ENCODE assay signal across 9 mouse cellular contexts in the genomic region with DNA sequence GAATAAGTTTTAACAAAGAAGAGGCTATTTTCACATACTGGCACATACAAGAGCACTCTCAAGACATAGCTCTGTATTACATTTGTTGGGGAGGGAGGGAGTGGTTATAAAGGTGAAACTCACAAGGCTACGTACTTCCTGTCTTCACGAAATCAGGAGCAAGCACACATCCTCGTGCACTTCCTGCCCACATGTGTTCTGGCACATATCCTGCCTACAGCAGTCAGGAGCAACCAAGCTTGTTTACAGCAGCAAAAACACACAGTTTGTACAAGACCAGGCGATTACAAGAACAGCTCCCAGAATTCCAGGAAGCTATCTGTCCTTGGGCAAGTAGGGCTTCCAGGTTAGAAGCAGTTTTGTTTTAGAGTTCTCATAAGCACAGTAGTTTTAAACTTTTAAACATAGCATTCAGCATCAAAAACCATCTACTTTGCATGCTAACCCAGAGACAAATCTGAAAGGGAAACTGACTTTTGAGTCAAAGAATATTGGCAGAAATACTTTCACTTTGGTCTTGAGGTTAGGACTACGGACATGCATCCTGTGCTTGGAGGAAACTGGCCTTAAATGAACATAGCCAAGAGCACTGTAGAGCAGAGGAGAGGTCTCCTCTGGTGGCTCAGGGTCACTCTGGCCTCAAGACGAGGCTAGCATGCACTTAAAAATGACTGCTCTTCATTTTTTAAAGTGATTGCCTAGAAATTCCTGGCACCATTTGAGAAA.
A peak's percentile ranks its signal among the peaks of the same experiment; 100 is the strongest.
DNase-seq lines count a peak whose midpoint lies in the region; ATAC-seq and TF ChIP-seq lines count a peak whose summit lies in the region.
"Had no signal": no experiment of that assay in that cellular context is flagged by ENCODE, and none has a peak within 500 bp of the region (broad histone marks: within the 10 kb centered on the region; RNA-seq: fewer than 3 reads in every experiment).

No protein-coding gene starts in this region.

- peak; percentile 23 for DNase-seq in kidney, adult 2 months
- peak; percentile 82 for DNase-seq in CD4-positive, CD25-positive, alpha-beta regulatory T cell, adult 2 months (ENCODE audit: low read depth, low spot score)
- DNase-seq in heart, postnatal 0 days (ENCODE audit: low spot score): peak; percentile 32
- DNase-seq in left cerebral cortex, adult 18-20 months (ENCODE audit: low spot score in 2 of 2): no peak
- DNase-seq in right cerebral cortex, postnatal 10 days (ENCODE audit: low spot score in 2 of 2): no peak
- DNase-seq in hindbrain, postnatal 0 days (ENCODE audit: low spot score): no peak

- 49% methylated on average over 6 of the region's 6 CpGs for WGBS in kidney, adult 2 months
- WGBS in kidney, embryonic 15.5 days: 55% methylated on average over 6 of the region's 6 CpGs
- 43% methylated on average over 6 of the region's 6 CpGs for WGBS in heart, postnatal 0 days
- 71% methylated on average over 6 of the region's 6 CpGs for WGBS in hindbrain, postnatal 0 days

- TF ChIP-seq CTCF in kidney, adult 2 months (conservative IDR thresholded peaks at IDR 0.05; ENCODE audit: insufficient read depth, insufficient read length, low read depth, low read length): no peak
- TF ChIP-seq CTCF in heart, postnatal 0 days (IDR thresholded peaks at IDR 0.05; ENCODE audit: low read depth): no peak
- TF ChIP-seq CTCF in hindbrain, postnatal 0 days (IDR thresholded peaks at IDR 0.05; ENCODE audit: low read depth): no peak

- no peak overlapping the region for H3K4me3 ChIP-seq in kidney, adult 2 months (ENCODE audit: insufficient read depth, low read depth, low read length)
- H3K4me3 ChIP-seq in kidney, embryonic 15.5 days (replicated peaks): no peak overlapping the region
- no peak overlapping the region for H3K4me3 ChIP-seq in heart, postnatal 0 days (ENCODE audit: low read depth, low read length)
- H3K4me3 ChIP-seq in hindbrain, postnatal 0 days (ENCODE audit: low read length): no peak overlapping the region
- H3K4me3 ChIP-seq: limb, embryonic 12.5 days had no signal

- H3K36me3 ChIP-seq in kidney, adult 2 months (ENCODE audit: control insufficient read depth, insufficient read depth, low read length): no peaks in the 10 kb centered on the region
- no peaks in the 10 kb centered on the region for H3K36me3 ChIP-seq in kidney, embryonic 15.5 days
- no peaks in the 10 kb centered on the region for H3K36me3 ChIP-seq in heart, postnatal 0 days (replicated peaks; ENCODE audit: control insufficient read depth, insufficient read depth, low read length)
- no peaks in the 10 kb centered on the region for H3K36me3 ChIP-seq in hindbrain, postnatal 0 days (ENCODE audit: insufficient read depth, low read length)
- H3K36me3 ChIP-seq: limb, embryonic 12.5 days had no signal

- no peak overlapping the region for H3K4me2 ChIP-seq in kidney, embryonic 15.5 days
- no peak overlapping the region for H3K4me2 ChIP-seq in heart, postnatal 0 days (ENCODE audit: low read depth, low read length)
- no peak overlapping the region for H3K4me2 ChIP-seq in hindbrain, postnatal 0 days (ENCODE audit: low read depth, low read length)
- H3K4me2 ChIP-seq: limb, embryonic 12.5 days had no signal

- no peak for TF ChIP-seq POLR2A in kidney, adult 2 months (IDR thresholded peaks at IDR 0.05; ENCODE audit: low read depth, low read length)

- H3K9me3 ChIP-seq in kidney, embryonic 15.5 days (replicated peaks): no peaks in the 10 kb centered on the region
- H3K9me3 ChIP-seq in heart, postnatal 0 days (replicated peaks; ENCODE audit: control insufficient read depth, low read length): no peaks in the 10 kb centered on the region
- no peaks in the 10 kb centered on the region for H3K9me3 ChIP-seq in hindbrain, postnatal 0 days (ENCODE audit: low read length)
- H3K9me3 ChIP-seq: limb, embryonic 12.5 days had no signal

- H3K27me3 ChIP-seq in kidney, adult 2 months (replicated peaks; ENCODE audit: control insufficient read depth, insufficient read depth, low read length): no peaks in the 10 kb centered on the region
- H3K27me3 ChIP-seq in kidney, embryonic 15.5 days: no peaks in the 10 kb centered on the region
- no peaks in the 10 kb centered on the region for H3K27me3 ChIP-seq in heart, postnatal 0 days (ENCODE audit: control insufficient read depth, insufficient read depth, low read length)
- no peaks in the 10 kb centered on the region for H3K27me3 ChIP-seq in hindbrain, postnatal 0 days (ENCODE audit: insufficient read depth, low read length)
- H3K27me3 ChIP-seq: limb, embryonic 12.5 days had no signal

- no peaks in the 10 kb centered on the region for H3K4me1 ChIP-seq in kidney, adult 2 months (ENCODE audit: control insufficient read depth, insufficient read depth, low read length)
- H3K4me1 ChIP-seq in kidney, embryonic 15.5 days: no peaks in the 10 kb centered on the region
- H3K4me1 ChIP-seq in heart, postnatal 0 days (ENCODE audit: control insufficient read depth, insufficient read depth): no peaks in the 10 kb centered on the region
- no peaks in the 10 kb centered on the region for H3K4me1 ChIP-seq in hindbrain, postnatal 0 days (ENCODE audit: insufficient read depth, low read length)
- H3K4me1 ChIP-seq: limb, embryonic 12.5 days had no signal

- no peak for ATAC-seq in kidney, embryonic 15.5 days (replicated peaks; ENCODE audit: low FRiP score)
- peak; percentile 84 for ATAC-seq in heart, postnatal 0 days (ENCODE audit: insufficient read depth, low read depth)
- ATAC-seq in megakaryocyte, adult 5-6 weeks (ENCODE audit: poor library complexity, severe bottlenecking): peak; percentile 38; the same call in 1 of the 2 replicates
- ATAC-seq in hindbrain, postnatal 0 days: no peak

- H3K27ac ChIP-seq in kidney, adult 2 months (ENCODE audit: insufficient read depth, low read depth, low read length): peak overlapping the region; percentile 23; the same call in 1 of the 2 replicates
- H3K27ac ChIP-seq in kidney, embryonic 15.5 days: no peak overlapping the region
- peak overlapping the region; percentile 63 for H3K27ac ChIP-seq in heart, postnatal 0 days (ENCODE audit: low read depth)
- H3K27ac ChIP-seq in hindbrain, postnatal 0 days: no peak overlapping the region
- H3K27ac ChIP-seq: limb, embryonic 12.5 days had no signal

- peak; percentile 62; the same call in 1 of the 2 replicates for TF ChIP-seq EP300 in heart, postnatal 0 days (IDR thresholded peaks at IDR 0.05; ENCODE audit: low read depth)

- H3K9ac ChIP-seq in kidney, embryonic 15.5 days: no peak overlapping the region
- no peak overlapping the region for H3K9ac ChIP-seq in heart, postnatal 0 days (replicated peaks; ENCODE audit: low read depth, low read length)
- no peak overlapping the region for H3K9ac ChIP-seq in hindbrain, postnatal 0 days (replicated peaks; ENCODE audit: low read length)
- H3K9ac ChIP-seq: limb, embryonic 12.5 days had no signal

Comparison
In these comparisons a context has a peak if more than half of its experiments do, and no peak if none do; other contexts are left out.
1. H3K27ac ChIP-seq: peak in kidney, adult 2 months (single experiment) and heart, postnatal 0 days (single experiment); none in kidney, embryonic 15.5 days (single experiment) and hindbrain, postnatal 0 days (single experiment).
2. DNase-seq: peak in kidney, adult 2 months (single experiment), CD4-positive, CD25-positive, alpha-beta regulatory T cell, adult 2 months (single experiment) and heart, postnatal 0 days (single experiment); none in left cerebral cortex, adult 18-20 months (0 of 2), right cerebral cortex, postnatal 10 days (0 of 2) and hindbrain, postnatal 0 days (single experiment).
3. ATAC-seq: peak in heart, postnatal 0 days (single experiment) and megakaryocyte, adult 5-6 weeks (single experiment); none in kidney, embryonic 15.5 days (single experiment) and hindbrain, postnatal 0 days (single experiment).